Mouse (Mus musculus): ENCODE data around the gene Pdlim3. TPM values are rescaled to one million over a fixed set of nuclear protein-coding genes. Genes with fewer than 3 reads are reported as not detected.
A peak's percentile ranks its signal among the peaks of the same experiment; 100 is the strongest.

The Pdlim3 gene
- polyA plus RNA-seq, 1 experiment from 2014 or later: 19.7 TPM

- ATAC-seq: no peak
- peaks cover 9% of the 10 kb centered on the region for H3K4me1 ChIP-seq (ENCODE audit: control insufficient read depth, insufficient read depth, low read depth, low read length)
Measured at GRCm38 (mm10) chr8:45872077-45872476, 13.2 kb upstream of the Pdlim3 start.

GRCm38 (mm10) chr8:45874945-45875626, 10.2 kb upstream of the Pdlim3 start:
- H3K9ac ChIP-seq (ENCODE audit: low read depth, low read length): no peak overlapping the region
- peak; percentile 93 for ATAC-seq
- H3K4me1 ChIP-seq (ENCODE audit: control insufficient read depth, insufficient read depth, low read depth, low read length): peaks cover 9% of the 10 kb centered on the region
- peaks cover 2% of the 10 kb centered on the region; the same call in 1 of the 2 replicates for H3K9me3 ChIP-seq (ENCODE audit: control insufficient read depth, low read length)
- H3K27ac ChIP-seq (ENCODE audit: low read depth, low read length): peak overlapping the region; percentile 77
- peak overlapping the region; percentile 25; the same call in 1 of the 2 replicates for H3K4me2 ChIP-seq (ENCODE audit: low read length)
- WGBS: 13% methylated on average over 10 of the region's 10 CpGs
- no peaks in the 10 kb centered on the region for H3K27me3 ChIP-seq (replicated peaks; ENCODE audit: control insufficient read depth, insufficient read depth, low read length)
- no peak overlapping the region for H3K4me3 ChIP-seq (ENCODE audit: low read length)
- no peaks in the 10 kb centered on the region for H3K36me3 ChIP-seq (ENCODE audit: control insufficient read depth, insufficient read depth, low read length)

More at GRCm38 (mm10) chr8:45872077-45872476, 13.2 kb upstream of the Pdlim3 start:
- no peak overlapping the region for H3K4me2 ChIP-seq (ENCODE audit: low read length)
- H3K36me3 ChIP-seq (ENCODE audit: control insufficient read depth, insufficient read depth, low read length): no peaks in the 10 kb centered on the region
- no peak overlapping the region for H3K27ac ChIP-seq (ENCODE audit: low read depth, low read length)
- H3K9me3 ChIP-seq (ENCODE audit: control insufficient read depth, low read length): no peaks in the 10 kb centered on the region
- H3K9ac ChIP-seq (ENCODE audit: low read depth, low read length): no peak overlapping the region
- H3K27me3 ChIP-seq (replicated peaks; ENCODE audit: control insufficient read depth, insufficient read depth, low read length): no peaks in the 10 kb centered on the region
- 77% methylated on average over 7 of the region's 7 CpGs for WGBS
- H3K4me3 ChIP-seq (ENCODE audit: low read length): no peak overlapping the region

- WGBS: 60% methylated on average over 5 of the region's 5 CpGs
- no peaks in the 10 kb centered on the region for H3K27me3 ChIP-seq (replicated peaks; ENCODE audit: control insufficient read depth, insufficient read depth, low read length)
- H3K27ac ChIP-seq (ENCODE audit: low read depth, low read length): no peak overlapping the region
- no peak overlapping the region for H3K4me2 ChIP-seq (ENCODE audit: low read length)
- no peak for ATAC-seq
- no peak overlapping the region for H3K9ac ChIP-seq (ENCODE audit: low read depth, low read length)
- H3K36me3 ChIP-seq (ENCODE audit: control insufficient read depth, insufficient read depth, low read length): no peaks in the 10 kb centered on the region
- H3K9me3 ChIP-seq (ENCODE audit: control insufficient read depth, low read length): peaks cover 2% of the 10 kb centered on the region; the same call in 1 of the 2 replicates
- no peak overlapping the region for H3K4me3 ChIP-seq (ENCODE audit: low read length)
- peaks cover 9% of the 10 kb centered on the region for H3K4me1 ChIP-seq (ENCODE audit: control insufficient read depth, insufficient read depth, low read depth, low read length)
Measured at GRCm38 (mm10) chr8:45876397-45876796, 8.9 kb upstream of the Pdlim3 start.

GRCm38 (mm10) chr8:45877680-45878079, 7.6 kb upstream of the Pdlim3 start:
- Histone ChIP-seq H3K27me3 (replicated peaks; ENCODE audit: control insufficient read depth, insufficient read depth, low read length) (no peaks in the 10 kb centered on the region), H3K9ac (ENCODE audit: low read depth, low read length) (no peak overlapping the region), H3K4me1 (ENCODE audit: control insufficient read depth, insufficient read depth, low read depth, low read length) (peaks cover 9% of the 10 kb centered on the region), H3K4me3 (ENCODE audit: low read length) (no peak overlapping the region), H3K27ac (ENCODE audit: low read depth, low read length) (no peak overlapping the region), H3K36me3 (ENCODE audit: control insufficient read depth, insufficient read depth, low read length) (no peaks in the 10 kb centered on the region), H3K4me2 (ENCODE audit: low read length) (no peak overlapping the region), H3K9me3 (ENCODE audit: control insufficient read depth, low read length) (peaks cover 2% of the 10 kb centered on the region; the same call in 1 of the 2 replicates)
- ATAC-seq: no peak
- WGBS: 94% methylated on average over 7 of the region's 7 CpGs

GRCm38 (mm10) chr8:45880457-45880856, 4.8 kb upstream of the Pdlim3 start:
- Histone ChIP-seq H3K4me2 (ENCODE audit: low read length) (no peak overlapping the region), H3K27me3 (replicated peaks; ENCODE audit: control insufficient read depth, insufficient read depth, low read length) (no peaks in the 10 kb centered on the region), H3K36me3 (ENCODE audit: control insufficient read depth, insufficient read depth, low read length) (no peaks in the 10 kb centered on the region), H3K9me3 (ENCODE audit: control insufficient read depth, low read length) (peaks cover 2% of the 10 kb centered on the region; the same call in 1 of the 2 replicates), H3K9ac (ENCODE audit: low read depth, low read length) (no peak overlapping the region), H3K4me1 (ENCODE audit: control insufficient read depth, insufficient read depth, low read depth, low read length) (peaks cover 11% of the 10 kb centered on the region), H3K27ac (ENCODE audit: low read depth, low read length) (no peak overlapping the region), H3K4me3 (ENCODE audit: low read length) (no peak overlapping the region)
- 89% methylated on average over 3 of the region's 3 CpGs for WGBS
- no peak for ATAC-seq

GRCm38 (mm10) chr8:45881726-45882125, 3.5 kb upstream of the Pdlim3 start:
- no peak overlapping the region for H3K27ac ChIP-seq (ENCODE audit: low read depth, low read length)
- peaks cover 2% of the 10 kb centered on the region; the same call in 1 of the 2 replicates for H3K9me3 ChIP-seq (ENCODE audit: control insufficient read depth, low read length)
- no peaks in the 10 kb centered on the region for H3K27me3 ChIP-seq (replicated peaks; ENCODE audit: control insufficient read depth, insufficient read depth, low read length)
- no peak for ATAC-seq
- no peak overlapping the region for H3K4me2 ChIP-seq (ENCODE audit: low read length)
- peaks cover 11% of the 10 kb centered on the region for H3K4me1 ChIP-seq (ENCODE audit: control insufficient read depth, insufficient read depth, low read depth, low read length)
- H3K4me3 ChIP-seq (ENCODE audit: low read length): no peak overlapping the region
- no peaks in the 10 kb centered on the region for H3K36me3 ChIP-seq (ENCODE audit: control insufficient read depth, insufficient read depth, low read length)
- 92% methylated on average over 8 of the region's 8 CpGs for WGBS
- H3K9ac ChIP-seq (ENCODE audit: low read depth, low read length): no peak overlapping the region

GRCm38 (mm10) chr8:45883793-45884192, 1.5 kb upstream of the Pdlim3 start:
- H3K9me3 ChIP-seq (ENCODE audit: control insufficient read depth, low read length): peaks cover 2% of the 10 kb centered on the region; the same call in 1 of the 2 replicates
- H3K36me3 ChIP-seq (ENCODE audit: control insufficient read depth, insufficient read depth, low read length): no peaks in the 10 kb centered on the region
- peaks cover 11% of the 10 kb centered on the region for H3K4me1 ChIP-seq (ENCODE audit: control insufficient read depth, insufficient read depth, low read depth, low read length)
- H3K9ac ChIP-seq (ENCODE audit: low read depth, low read length): no peak overlapping the region
- no peaks in the 10 kb centered on the region for H3K27me3 ChIP-seq (replicated peaks; ENCODE audit: control insufficient read depth, insufficient read depth, low read length)
- no peak overlapping the region for H3K27ac ChIP-seq (ENCODE audit: low read depth, low read length)
- 68% methylated on average over 4 of the region's 4 CpGs for WGBS
- H3K4me2 ChIP-seq (ENCODE audit: low read length): no peak overlapping the region
- H3K4me3 ChIP-seq (ENCODE audit: low read length): no peak overlapping the region
- ATAC-seq: no peak

GRCm38 (mm10) chr8:45884552-45884951, 709 bp upstream of the Pdlim3 start:
- Histone ChIP-seq H3K27ac (ENCODE audit: low read depth, low read length) (no peak overlapping the region), H3K36me3 (ENCODE audit: control insufficient read depth, insufficient read depth, low read length) (no peaks in the 10 kb centered on the region), H3K27me3 (replicated peaks; ENCODE audit: control insufficient read depth, insufficient read depth, low read length) (no peaks in the 10 kb centered on the region), H3K4me1 (ENCODE audit: control insufficient read depth, insufficient read depth, low read depth, low read length) (peaks cover 11% of the 10 kb centered on the region), H3K9ac (ENCODE audit: low read depth, low read length) (no peak overlapping the region), H3K4me3 (ENCODE audit: low read length) (peak overlapping the region; percentile 44), H3K4me2 (ENCODE audit: low read length) (peak overlapping the region; percentile 91), H3K9me3 (ENCODE audit: control insufficient read depth, low read length) (peaks cover 2% of the 10 kb centered on the region; the same call in 1 of the 2 replicates)
- 16% methylated on average over 13 of the region's 13 CpGs for WGBS
- ATAC-seq: peak; percentile 49; the same call in 1 of the 2 replicates

GRCm38 (mm10) chr8:45885775-45886174, 514 bp downstream of the Pdlim3 start:
- Histone ChIP-seq H3K4me1 (ENCODE audit: control insufficient read depth, insufficient read depth, low read depth, low read length) (peaks cover 11% of the 10 kb centered on the region), H3K4me2 (ENCODE audit: low read length) (peak overlapping the region; percentile 91), H3K9ac (ENCODE audit: low read depth, low read length) (peak overlapping the region; percentile 61), H3K27ac (ENCODE audit: low read depth, low read length) (0 out of 2 replicates have a peak overlapping the region, but pooled peaks have one; percentile 24), H3K4me3 (ENCODE audit: low read length) (peak overlapping the region; percentile 44), H3K36me3 (ENCODE audit: control insufficient read depth, insufficient read depth, low read length) (no peaks in the 10 kb centered on the region), H3K27me3 (replicated peaks; ENCODE audit: control insufficient read depth, insufficient read depth, low read length) (no peaks in the 10 kb centered on the region), H3K9me3 (ENCODE audit: control insufficient read depth, low read length) (no peaks in the 10 kb centered on the region)
- peak; percentile 56 for ATAC-seq
- 43% methylated on average over 2 of the region's 2 CpGs for WGBS

All from hindbrain, embryonic 16.5 days (tissue).